In genomic region chr13:112771447-112772208, GRCm38 (mm10) we compare ENCODE assay signal across 8 mouse cellular contexts. TPM values are rescaled to one million over a fixed set of nuclear protein-coding genes. Genes with fewer than 3 reads are reported as not detected.
DNase-seq lines count a peak whose midpoint lies in the region; ATAC-seq and TF ChIP-seq lines count a peak whose summit lies in the region.

No protein-coding gene starts in this region.

- H3K9ac ChIP-seq in liver, postnatal 0 days (replicated peaks) = no peak overlapping the region
- no peak overlapping the region for H3K9ac ChIP-seq in intestine, postnatal 0 days (ENCODE audit: low read depth, low read length)
- no peak overlapping the region for H3K9ac ChIP-seq in neural tube, embryonic 15.5 days (replicated peaks)

- H3K4me3 ChIP-seq in liver, postnatal 0 days (ENCODE audit: low read depth, low read length) = no peak overlapping the region
- no peak overlapping the region for H3K4me3 ChIP-seq in intestine, postnatal 0 days (ENCODE audit: low read depth, low read length)
- H3K4me3 ChIP-seq in neural tube, embryonic 15.5 days (replicated peaks) = no peak overlapping the region

- H3K36me3 ChIP-seq in liver, postnatal 0 days (replicated peaks; ENCODE audit: insufficient read depth, low read length) = no peaks in the 10 kb centered on the region
- no peaks in the 10 kb centered on the region for H3K36me3 ChIP-seq in intestine, postnatal 0 days (ENCODE audit: control insufficient read depth, insufficient read depth)
- no peaks in the 10 kb centered on the region for H3K36me3 ChIP-seq in neural tube, embryonic 15.5 days

- H3K27me3 ChIP-seq in liver, postnatal 0 days (ENCODE audit: insufficient read depth, low read length) = no peaks in the 10 kb centered on the region
- H3K27me3 ChIP-seq in intestine, postnatal 0 days (replicated peaks; ENCODE audit: control insufficient read depth, insufficient read depth, low read length) = no peaks in the 10 kb centered on the region
- H3K27me3 ChIP-seq in neural tube, embryonic 15.5 days (replicated peaks) = no peaks in the 10 kb centered on the region

- TF ChIP-seq CTCF in liver, postnatal 0 days (IDR thresholded peaks at IDR 0.05; ENCODE audit: low read depth) = no peak
- no peak for TF ChIP-seq CTCF in intestine, postnatal 0 days (IDR thresholded peaks at IDR 0.05; ENCODE audit: low read depth)

- no peak for DNase-seq in liver, postnatal 0 days
- DNase-seq in liver = no peak
- peak; percentile 53 to 66 for DNase-seq in adrenal gland, postnatal 36 days
- no peak for DNase-seq in urinary bladder, postnatal 36 days (ENCODE audit: low spot score in 2 of 2)
- no peak for DNase-seq in spleen, postnatal 14 days (ENCODE audit: low spot score in 2 of 2)
- no peak for DNase-seq in layer of hippocampus, postnatal 10 days (ENCODE audit: low spot score in 2 of 2)

- TF ChIP-seq EP300 in liver, postnatal 0 days (IDR thresholded peaks at IDR 0.05; ENCODE audit: low read depth) = peak; percentile 69

- no peak overlapping the region for H3K27ac ChIP-seq in liver, postnatal 0 days (ENCODE audit: low read depth)
- H3K27ac ChIP-seq in intestine, postnatal 0 days (ENCODE audit: low read depth, low read length) = 0 out of 2 replicates have a peak overlapping the region, but pooled peaks have one; percentile 8
- no peak overlapping the region for H3K27ac ChIP-seq in neural tube, embryonic 15.5 days (replicated peaks)

- H3K4me2 ChIP-seq in liver, postnatal 0 days (ENCODE audit: low read depth, low read length) = no peak overlapping the region
- no peak overlapping the region for H3K4me2 ChIP-seq in intestine, postnatal 0 days (replicated peaks; ENCODE audit: low read depth)
- peak overlapping the region; percentile 21 for H3K4me2 ChIP-seq in neural tube, embryonic 15.5 days

- H3K4me1 ChIP-seq in liver, postnatal 0 days (ENCODE audit: insufficient read depth) = peaks cover 6% of the 10 kb centered on the region
- H3K4me1 ChIP-seq in intestine, postnatal 0 days (replicated peaks; ENCODE audit: control insufficient read depth, insufficient read depth, low read length) = no peaks in the 10 kb centered on the region
- H3K4me1 ChIP-seq in neural tube, embryonic 15.5 days = peaks cover 9% of the 10 kb centered on the region; the same call in 1 of the 2 replicates

- ATAC-seq in liver, postnatal 0 days = no peak
- no peak for ATAC-seq in intestine, postnatal 0 days
- ATAC-seq in neural tube, embryonic 15.5 days (ENCODE audit: low FRiP score) = no peak

- no peaks in the 10 kb centered on the region for H3K9me3 ChIP-seq in liver, postnatal 0 days (ENCODE audit: low read length)
- H3K9me3 ChIP-seq in intestine, postnatal 0 days (ENCODE audit: control insufficient read depth) = 0 out of 2 replicates have a peak, but pooled peaks cover 4% of the 10 kb centered on the region
- no peaks in the 10 kb centered on the region for H3K9me3 ChIP-seq in neural tube, embryonic 15.5 days (replicated peaks)

- 46% methylated on average over 15 of the region's 15 CpGs for WGBS in liver, postnatal 0 days (ENCODE audit: insufficient replicate concordance)
- WGBS in intestine, postnatal 0 days = 48% methylated on average over 15 of the region's 15 CpGs
- 41% methylated on average over 15 of the region's 15 CpGs for WGBS in neural tube, embryonic 15.5 days

RNA-seq across cellular contexts. Expression of gene Plpp1, which starts 29.0 kb away (rescaled TPM):
- 44.6 and 55.4 TPM in 2 replicates for polyA plus RNA-seq in liver, postnatal 0 days (2015; fragmentation: Nextera tagmentation; extraction: Ambion mirVana)
- 100 to 1,000 TPM; 253 to 287 TPM for total RNA-seq in adrenal gland, postnatal 36 days (2021)
- 91.0 and 98.5 TPM in 2 replicates for polyA plus RNA-seq in intestine, postnatal 0 days (2015; fragmentation: Nextera tagmentation; extraction: Ambion mirVana)
- 73.3 and 77.0 TPM in 2 replicates for polyA plus RNA-seq in neural tube, embryonic 15.5 days (2015; fragmentation: Nextera tagmentation; extraction: Ambion mirVana)
- total RNA-seq in layer of hippocampus, postnatal 10 days (2021) = 10 to 100 TPM; 35.2 to 35.5 TPM

Comparison
In these comparisons a context has a peak if more than half of its experiments do, and no peak if none do; other contexts are left out.
1. DNase-seq: peak in adrenal gland, postnatal 36 days (2 of 2); none in liver, postnatal 0 days (single experiment), liver (single experiment), urinary bladder, postnatal 36 days (0 of 2), spleen, postnatal 14 days (0 of 2) and layer of hippocampus, postnatal 10 days (0 of 2).